Mouse (Mus musculus): Measurements from ENCODE around the gene Cxcl1. TPM values are rescaled to one million over a fixed set of nuclear protein-coding genes. Genes with fewer than 3 reads are reported as not detected.
"Not testable (repeated sequence)": the region's sequence is repeated elsewhere in the genome, so short reads cannot be mapped to it uniquely, and the experiment has no call there.

Gene Cxcl1
- total RNA-seq (2021) (1 to 10 TPM in 1 of 2 experiments, under 1 TPM in 1; 0.48 to 1.0 TPM), polyA plus RNA-seq (2012; rRNA removed) (2.0 and 2.8 TPM in 2 replicates)
- long read RNA-seq, result 0 reads

GRCm38 (mm10) chr5:90890519-90891463, at the start of gene Cxcl1:
Gene Cxcl1, plus strand, starts transcription at chr5:90891241.
- peaks cover 2% of the 10 kb centered on the region for H3K4me1 ChIP-seq (ENCODE audit: control insufficient read depth, insufficient read depth, low read length)
- DNase-seq, result peak; percentile 67 to 81
- 6% methylated on average over 30 of the region's 30 CpGs for WGBS
- TF ChIP-seq POLR2A (IDR thresholded peaks at IDR 0.05; ENCODE audit: insufficient read depth, low read depth, low read length), result peak; percentile 74
- 0 out of 2 replicates have a peak, but pooled peaks have one; percentile 30 for TF ChIP-seq EP300 (IDR thresholded peaks at IDR 0.05; ENCODE audit: insufficient read depth, low read depth, low read length)
- TF ChIP-seq CTCF (IDR thresholded peaks at IDR 0.05), result peak; percentile 53
- H3K36me3 ChIP-seq (ENCODE audit: control insufficient read depth, insufficient read depth, low read length), result no peaks in the 10 kb centered on the region; the same call in 1 of the 2 replicates
- intact Hi-C loops (cut with DNase I), result loop anchor here (2.0 kb wide), 1 partner anchor 40 kb away; the partner anchor contains the start of gene Mthfd2l
- H3K9ac ChIP-seq (ENCODE audit: low read depth, low read length), result peak within 1 kb of the TSS; percentile 68
- peak within 1 kb of the TSS; percentile 80 for H3K27ac ChIP-seq
- H3K27me3 ChIP-seq (ENCODE audit: control insufficient read depth, insufficient read depth, low read length), result no peaks in the 10 kb centered on the region
- peak within 1 kb of the TSS; percentile 62 for H3K4me3 ChIP-seq
- H3K79me2 ChIP-seq (replicated peaks; ENCODE audit: control insufficient read depth, insufficient read depth, low read length), result no peaks in the 10 kb centered on the region

GRCm38 (mm10) chr5:90843891-90844290, 47.1 kb upstream of the Cxcl1 start:
- Histone ChIP-seq H3K79me2 (replicated peaks; ENCODE audit: control insufficient read depth, insufficient read depth, low read length) (no peaks in the 10 kb centered on the region), H3K4me1 (ENCODE audit: control insufficient read depth, insufficient read depth, low read length) (no peaks in the 10 kb centered on the region), H3K4me3 (no peak overlapping the region), H3K27me3 (ENCODE audit: control insufficient read depth, insufficient read depth, low read length) (peaks cover 1% of the 10 kb centered on the region; the same call in 1 of the 2 replicates), H3K9ac (ENCODE audit: low read depth, low read length) (no peak overlapping the region), H3K27ac (no peak overlapping the region), H3K36me3 (ENCODE audit: control insufficient read depth, insufficient read depth, low read length) (no peaks in the 10 kb centered on the region)
- intact Hi-C loops (cut with DNase I), result no loop called here
- 63% methylated on average over 3 of the region's 3 CpGs for WGBS
- DNase-seq, result no peak
- TF ChIP-seq POLR2A (IDR thresholded peaks at IDR 0.05; ENCODE audit: insufficient read depth, low read depth, low read length), result no peak
- TF ChIP-seq EP300 (IDR thresholded peaks at IDR 0.05; ENCODE audit: insufficient read depth, low read depth, low read length), result no peak
- no peak for TF ChIP-seq CTCF (IDR thresholded peaks at IDR 0.05)

- H3K79me2 ChIP-seq (replicated peaks; ENCODE audit: control insufficient read depth, insufficient read depth, low read length); intact Hi-C loops (cut with DNase I); H3K27ac ChIP-seq; H3K36me3 ChIP-seq (ENCODE audit: control insufficient read depth, insufficient read depth, low read length); H3K27me3 ChIP-seq (ENCODE audit: control insufficient read depth, insufficient read depth, low read length); H3K4me3 ChIP-seq; H3K4me1 ChIP-seq (ENCODE audit: control insufficient read depth, insufficient read depth, low read length); H3K9ac ChIP-seq (ENCODE audit: low read depth, low read length); DNase-seq: not testable (repeated sequence)
- 48% methylated on average over 7 of the region's 7 CpGs for WGBS
These were observed 40.9 kb upstream of the Cxcl1 start for GRCm38 (mm10) chr5:90850096-90850495.

- intact Hi-C loops (cut with DNase I); H3K79me2 ChIP-seq (replicated peaks; ENCODE audit: control insufficient read depth, insufficient read depth, low read length); H3K27ac ChIP-seq; H3K4me3 ChIP-seq; DNase-seq; H3K36me3 ChIP-seq (ENCODE audit: control insufficient read depth, insufficient read depth, low read length); H3K4me1 ChIP-seq (ENCODE audit: control insufficient read depth, insufficient read depth, low read length); H3K9ac ChIP-seq (ENCODE audit: low read depth, low read length); H3K27me3 ChIP-seq (ENCODE audit: control insufficient read depth, insufficient read depth, low read length): not testable (repeated sequence)
- WGBS, result 93% methylated on average over 11 of the region's 11 CpGs
These were observed 39.6 kb upstream of the Cxcl1 start for GRCm38 (mm10) chr5:90851391-90851790.

GRCm38 (mm10) chr5:90853206-90853605, 37.8 kb upstream of the Cxcl1 start:
- no peak overlapping the region for H3K9ac ChIP-seq (ENCODE audit: low read depth, low read length)
- no peak overlapping the region for H3K4me3 ChIP-seq
- intact Hi-C loops (cut with DNase I), result no loop called here
- no peaks in the 10 kb centered on the region for H3K79me2 ChIP-seq (replicated peaks; ENCODE audit: control insufficient read depth, insufficient read depth, low read length)
- H3K36me3 ChIP-seq (ENCODE audit: control insufficient read depth, insufficient read depth, low read length), result no peaks in the 10 kb centered on the region
- no peaks in the 10 kb centered on the region; the same call in 1 of the 2 replicates for H3K4me1 ChIP-seq (ENCODE audit: control insufficient read depth, insufficient read depth, low read length)
- TF ChIP-seq CTCF (IDR thresholded peaks at IDR 0.05) (no peak), POLR2A (IDR thresholded peaks at IDR 0.05; ENCODE audit: insufficient read depth, low read depth, low read length) (no peak), EP300 (IDR thresholded peaks at IDR 0.05; ENCODE audit: insufficient read depth, low read depth, low read length) (no peak)
- H3K27ac ChIP-seq, result no peak overlapping the region
- no peak for DNase-seq
- WGBS, result 70% methylated on average over 4 of the region's 4 CpGs
- no peaks in the 10 kb centered on the region for H3K27me3 ChIP-seq (ENCODE audit: control insufficient read depth, insufficient read depth, low read length)

Measured in heart, adult 2 months (tissue).